Mouse (Mus musculus): ENCODE measurements around the gene Nsun6. TPM values are rescaled to one million over a fixed set of nuclear protein-coding genes. Genes with fewer than 3 reads are reported as not detected.

Gene Nsun6
- total RNA-seq, 4 experiments from 2014 or later: 7.1 to 21.0 (median 12.9) TPM

GRCm38 (mm10) chr2:14992531-14992930, 62.3 kb downstream of the Nsun6 start:
- DNase-seq: no peak

GRCm38 (mm10) chr2:14989350-14989749, 65.5 kb downstream of the Nsun6 start:
- no peak for DNase-seq

- no peak for DNase-seq
Measured at GRCm38 (mm10) chr2:14988451-14988850, 66.4 kb downstream of the Nsun6 start.

GRCm38 (mm10) chr2:14984029-14984428, 70.8 kb downstream of the Nsun6 start:
- DNase-seq: no peak

- DNase-seq: no peak
Measured at GRCm38 (mm10) chr2:14961493-14961892, 93.4 kb downstream of the Nsun6 start.

DNA sequence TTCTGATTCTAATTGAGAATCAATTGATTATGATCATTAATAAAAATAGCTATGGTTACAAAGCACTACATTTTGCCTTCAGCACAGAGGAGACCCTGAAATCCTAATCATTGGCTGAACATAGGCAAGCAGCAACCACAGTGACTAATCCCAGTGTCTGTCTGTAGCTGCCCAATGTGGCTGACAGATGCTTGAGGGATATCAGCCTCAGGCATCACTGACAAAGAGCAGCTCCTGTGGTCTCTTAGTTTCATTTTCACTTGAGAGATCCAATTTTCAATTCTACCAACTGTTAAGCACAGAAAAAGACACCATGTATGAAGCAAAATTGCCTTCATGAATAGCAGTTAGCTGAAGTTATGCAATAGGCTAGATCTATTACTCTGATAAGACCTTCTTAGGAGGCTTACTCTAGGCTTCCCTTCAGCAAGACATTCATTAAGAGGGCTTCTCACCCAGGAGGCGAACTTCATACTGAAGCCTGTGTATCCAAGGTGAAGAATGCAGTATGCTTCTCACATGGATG, 93.8 kb downstream of the Nsun6 start:
- DNase-seq: no peak

- no peak for DNase-seq
Measured at GRCm38 (mm10) chr2:14953090-14953489, 101.8 kb downstream of the Nsun6 start.

Other genes starting within 250 kb of the Nsun6 start
- 10 to 100 TPM; 23.2 to 32.9 (median 28.0) TPM for gene Arl5b, start 5.7 kb downstream of the Nsun6 start, total RNA-seq (2022)

Data from adrenal gland, adult 8-10 months (tissue).